Mouse (Mus musculus) midbrain, embryonic 12.5 days (tissue): ENCODE results near the gene Camsap1. TPM values are rescaled to one million over a fixed set of nuclear protein-coding genes. Genes with fewer than 3 reads are reported as not detected.

ENCODE experiments used
- ATAC-seq: fragments of 200-750 bp; cut with Nextera tagmentation; 2 replicates; pipeline ENCODE4 v1.8.0; 2017; ENCODE audit warnings: low read depth, moderate TSS enrichment, moderate library complexity; ENCODE audit not compliant: low FRiP score
- H3K27ac ChIP-seq: fragments of 300-500 bp; sonication (generic); replicated peaks from 2 replicates; pipeline ENCODE4 v1.5.1; 2016; ENCODE audit warnings: mild to moderate bottlenecking
- H3K27me3 ChIP-seq: fragments of 300-500 bp; sonication (generic); 2 replicates; pipeline ENCODE4 v1.6.1; 2016; ENCODE audit warnings: mild to moderate bottlenecking
- H3K36me3 ChIP-seq: fragments of 300-500 bp; sonication (generic); 2 replicates; pipeline ENCODE4 v1.6.1; 2016
- H3K4me1 ChIP-seq: fragments of 300-500 bp; sonication (generic); 2 replicates; pipeline ENCODE4 v1.6.1; 2016
- H3K4me2 ChIP-seq: fragments of 300-500 bp; sonication (generic); replicated peaks from 2 replicates; pipeline ENCODE4 v1.6.1; 2016; ENCODE audit warnings: mild to moderate bottlenecking, moderate library complexity
- H3K4me3 ChIP-seq: fragments of 300-500 bp; sonication (generic); 2 replicates; pipeline ENCODE4 v1.5.1; 2016; ENCODE audit warnings: mild to moderate bottlenecking
- H3K9ac ChIP-seq: fragments of 300-500 bp; sonication (generic); replicated peaks from 2 replicates; pipeline ENCODE4 v1.6.1; 2016; ENCODE audit warnings: mild to moderate bottlenecking, moderate library complexity
- H3K9me3 ChIP-seq: fragments of 300-500 bp; sonication (generic); 2 replicates; pipeline ENCODE4 v1.6.1; 2016; ENCODE audit warnings: mild to moderate bottlenecking
- WGBS: fragments of 180-500 bp; shearing (Covaris S2); methylation state at CpG from one replicate; pipeline ENCODE4 v1.1.7; 2016; 5-methylcytosine and 5-hydroxymethylcytosine counted together
- polyA plus RNA-seq: library from polyadenylated mRNA; unstranded; fragments of >200 nt; fragmentation: Nextera tagmentation; extraction: Ambion mirVana; gene quantifications from 2 replicates; pipeline ENCODE4 v1.2.1, GENCODE M21; 2016

The Camsap1 gene
- polyA plus RNA-seq, 1 experiment from 2014 or later = 66.4 TPM

- H3K9me3 ChIP-seq = no peaks in the 10 kb centered on the region
- no peaks in the 10 kb centered on the region for H3K4me1 ChIP-seq
- H3K27ac ChIP-seq = no peak overlapping the region
- no peak overlapping the region for H3K9ac ChIP-seq
- H3K4me2 ChIP-seq = no peak overlapping the region
- ATAC-seq = no peak
- H3K36me3 ChIP-seq = 0 out of 2 replicates have a peak, but pooled peaks cover 7% of the 10 kb centered on the region
- no peak overlapping the region for H3K4me3 ChIP-seq
- WGBS = 93% methylated on average over 2 of the region's 2 CpGs
- H3K27me3 ChIP-seq = no peaks in the 10 kb centered on the region
Measured at GRCm38 (mm10) chr2:25918408-25918807, 64.7 kb downstream of the Camsap1 start.

DNA sequence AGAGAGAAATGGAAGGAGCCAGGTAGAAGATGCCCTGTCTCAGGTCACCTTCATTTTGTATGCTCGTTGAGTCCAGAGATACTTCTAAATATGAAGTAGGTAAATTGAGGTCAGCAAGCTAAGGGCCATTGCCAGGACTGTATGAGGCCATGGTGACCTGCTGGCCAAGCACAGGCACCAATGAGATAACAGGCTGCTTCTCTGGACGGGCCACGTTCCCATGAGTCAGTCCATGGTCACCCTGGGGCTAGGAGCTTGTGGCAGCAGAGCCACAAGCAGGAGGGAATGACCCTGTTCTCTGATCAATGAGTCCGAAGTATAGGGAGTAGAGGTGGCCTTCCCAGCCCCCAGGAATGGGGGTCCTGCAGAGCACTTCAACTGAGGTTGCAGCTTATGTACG lies 68.3 kb downstream of the Camsap1 start:
- H3K9ac ChIP-seq = no peak overlapping the region
- whole genome bisulfite sequencing = 81% methylated on average over 5 of the region's 5 CpGs
- H3K4me3 ChIP-seq = no peak overlapping the region
- H3K36me3 ChIP-seq = no peaks in the 10 kb centered on the region
- no peaks in the 10 kb centered on the region for H3K4me1 ChIP-seq
- no peak overlapping the region for H3K27ac ChIP-seq
- no peaks in the 10 kb centered on the region for H3K27me3 ChIP-seq
- no peak for ATAC-seq
- no peaks in the 10 kb centered on the region for H3K9me3 ChIP-seq
- no peak overlapping the region for H3K4me2 ChIP-seq

- WGBS = 86% methylated on average over 4 of the region's 4 CpGs
- Histone ChIP-seq H3K4me3 (no peak overlapping the region), H3K9ac (no peak overlapping the region), H3K4me2 (no peak overlapping the region), H3K4me1 (no peaks in the 10 kb centered on the region), H3K36me3 (no peaks in the 10 kb centered on the region), H3K9me3 (no peaks in the 10 kb centered on the region), H3K27me3 (no peaks in the 10 kb centered on the region), H3K27ac (no peak overlapping the region)
- ATAC-seq = no peak
Measured at GRCm38 (mm10) chr2:25914201-25914600, 68.9 kb downstream of the Camsap1 start.

GRCm38 (mm10) chr2:25913247-25913646 lies 69.8 kb downstream of the Camsap1 start:
- Histone ChIP-seq H3K9ac (no peak overlapping the region), H3K36me3 (no peaks in the 10 kb centered on the region), H3K4me2 (no peak overlapping the region), H3K27me3 (no peaks in the 10 kb centered on the region), H3K4me3 (no peak overlapping the region), H3K9me3 (no peaks in the 10 kb centered on the region), H3K27ac (no peak overlapping the region), H3K4me1 (no peaks in the 10 kb centered on the region)
- 55% methylated on average over 2 of the region's 2 CpGs for WGBS
- no peak for ATAC-seq

DNA sequence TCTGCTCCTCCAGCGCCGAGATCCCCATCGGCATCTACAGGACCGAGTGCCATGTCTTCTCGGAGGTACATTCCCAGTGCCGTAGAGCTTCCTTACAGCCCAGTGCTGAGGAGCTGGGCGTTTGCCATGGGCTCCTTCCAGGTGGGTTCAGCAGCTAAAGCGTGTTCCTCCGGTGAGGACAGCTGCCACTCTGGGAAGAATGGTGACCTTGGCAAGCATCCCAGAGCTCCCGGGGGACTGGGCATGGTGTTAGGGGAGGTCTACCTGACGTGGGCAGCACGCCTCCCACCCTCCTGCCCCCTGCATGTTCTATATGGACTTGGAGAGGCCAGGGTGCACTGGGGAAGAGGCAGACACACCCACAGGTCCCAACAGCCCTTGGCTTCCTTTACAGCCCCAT lies 73.2 kb downstream of the Camsap1 start:
- Histone ChIP-seq H3K36me3 (no peaks in the 10 kb centered on the region), H3K4me1 (no peaks in the 10 kb centered on the region), H3K4me2 (no peak overlapping the region), H3K4me3 (no peak overlapping the region), H3K27me3 (no peaks in the 10 kb centered on the region), H3K9ac (no peak overlapping the region), H3K27ac (no peak overlapping the region), H3K9me3 (no peaks in the 10 kb centered on the region)
- no peak for ATAC-seq
- 84% methylated on average over 12 of the region's 12 CpGs for WGBS

- Histone ChIP-seq H3K4me1 (no peaks in the 10 kb centered on the region), H3K4me3 (no peak overlapping the region), H3K27ac (no peak overlapping the region), H3K9ac (no peak overlapping the region), H3K4me2 (no peak overlapping the region), H3K36me3 (no peaks in the 10 kb centered on the region), H3K9me3 (no peaks in the 10 kb centered on the region), H3K27me3 (no peaks in the 10 kb centered on the region)
- WGBS = 79% methylated on average over 9 of the region's 9 CpGs
- ATAC-seq = no peak
Measured at GRCm38 (mm10) chr2:25898970-25899369, 84.1 kb downstream of the Camsap1 start.

GRCm38 (mm10) chr2:25892440-25892839 lies 90.6 kb downstream of the Camsap1 start:
- Histone ChIP-seq H3K4me1 (no peaks in the 10 kb centered on the region), H3K36me3 (no peaks in the 10 kb centered on the region), H3K4me2 (no peak overlapping the region), H3K9me3 (no peaks in the 10 kb centered on the region), H3K4me3 (no peak overlapping the region), H3K27me3 (no peaks in the 10 kb centered on the region), H3K27ac (no peak overlapping the region), H3K9ac (no peak overlapping the region)
- no peak for ATAC-seq
- WGBS = 84% methylated on average over 7 of the region's 7 CpGs

GRCm38 (mm10) chr2:25888144-25888543 lies 94.9 kb downstream of the Camsap1 start:
- Histone ChIP-seq H3K4me2 (no peak overlapping the region), H3K27me3 (no peaks in the 10 kb centered on the region), H3K9ac (no peak overlapping the region), H3K36me3 (no peaks in the 10 kb centered on the region), H3K4me3 (no peak overlapping the region), H3K4me1 (no peaks in the 10 kb centered on the region), H3K9me3 (no peaks in the 10 kb centered on the region), H3K27ac (no peak overlapping the region)
- no peak for ATAC-seq
- WGBS = 63% methylated on average over 5 of the region's 5 CpGs

- WGBS = 68% methylated on average over 8 of the region's 8 CpGs
Measured at GRCm38 (mm10) chr2:25887226-25887625, 95.9 kb downstream of the Camsap1 start.

GRCm38 (mm10) chr2:25884756-25885155 lies 98.3 kb downstream of the Camsap1 start:
- Histone ChIP-seq H3K9me3 (no peaks in the 10 kb centered on the region), H3K4me1 (no peaks in the 10 kb centered on the region), H3K4me2 (no peak overlapping the region), H3K27me3 (peaks cover 6% of the 10 kb centered on the region; the same call in 1 of the 2 replicates), H3K9ac (no peak overlapping the region), H3K4me3 (no peak overlapping the region), H3K36me3 (no peaks in the 10 kb centered on the region), H3K27ac (no peak overlapping the region)
- WGBS = 88% methylated on average over 3 of the region's 3 CpGs
- ATAC-seq = no peak

More at GRCm38 (mm10) chr2:25887226-25887625, 95.9 kb downstream of the Camsap1 start:
- no peak overlapping the region for H3K4me3 ChIP-seq
- H3K27me3 ChIP-seq = peaks cover 2% of the 10 kb centered on the region; the same call in 1 of the 2 replicates
- H3K4me1 ChIP-seq = no peaks in the 10 kb centered on the region
- no peaks in the 10 kb centered on the region for H3K36me3 ChIP-seq
- no peaks in the 10 kb centered on the region for H3K9me3 ChIP-seq
- no peak overlapping the region for H3K4me2 ChIP-seq
- no peak overlapping the region for H3K9ac ChIP-seq
- no peak for ATAC-seq
- H3K27ac ChIP-seq = no peak overlapping the region

- Histone ChIP-seq H3K4me3 (no peak overlapping the region), H3K27ac (no peak overlapping the region), H3K9me3 (no peaks in the 10 kb centered on the region), H3K4me2 (no peak overlapping the region), H3K27me3 (peaks cover 28% of the 10 kb centered on the region), H3K36me3 (no peaks in the 10 kb centered on the region), H3K4me1 (peaks cover 7% of the 10 kb centered on the region), H3K9ac (no peak overlapping the region)
- WGBS = 57% methylated on average over 1 of the region's 1 CpGs
- no peak for ATAC-seq
Measured at GRCm38 (mm10) chr2:25882276-25882675, 100.8 kb downstream of the Camsap1 start.

DNA sequence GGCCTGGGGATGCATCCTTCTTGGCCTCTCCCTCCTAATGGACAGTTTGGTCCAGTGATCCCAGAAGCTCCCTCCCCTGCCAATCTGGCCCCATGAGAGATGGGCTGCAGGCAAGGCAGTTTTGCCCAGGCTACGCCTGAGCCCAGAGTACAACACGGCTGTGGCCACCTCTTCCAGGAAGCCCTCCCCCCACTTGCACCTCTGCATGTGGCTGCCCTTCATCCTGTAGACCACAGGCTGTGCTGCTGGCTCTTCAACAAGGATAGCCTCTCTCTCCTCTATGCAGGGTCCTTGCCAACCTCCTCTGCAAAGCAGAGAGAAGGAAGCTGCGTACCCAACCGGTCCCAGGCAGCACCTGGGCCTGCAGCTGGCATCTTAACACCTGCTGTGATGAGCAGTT lies 104.0 kb downstream of the Camsap1 start:
- no peak overlapping the region for H3K4me3 ChIP-seq
- 73% methylated on average over 4 of the region's 4 CpGs for WGBS
- no peaks in the 10 kb centered on the region for H3K9me3 ChIP-seq
- no peak for ATAC-seq
- H3K9ac ChIP-seq = no peak overlapping the region
- no peak overlapping the region for H3K4me2 ChIP-seq
- H3K27ac ChIP-seq = no peak overlapping the region
- H3K27me3 ChIP-seq = peaks cover 40% of the 10 kb centered on the region
- H3K4me1 ChIP-seq = peaks cover 8% of the 10 kb centered on the region
- no peaks in the 10 kb centered on the region for H3K36me3 ChIP-seq

DNA sequence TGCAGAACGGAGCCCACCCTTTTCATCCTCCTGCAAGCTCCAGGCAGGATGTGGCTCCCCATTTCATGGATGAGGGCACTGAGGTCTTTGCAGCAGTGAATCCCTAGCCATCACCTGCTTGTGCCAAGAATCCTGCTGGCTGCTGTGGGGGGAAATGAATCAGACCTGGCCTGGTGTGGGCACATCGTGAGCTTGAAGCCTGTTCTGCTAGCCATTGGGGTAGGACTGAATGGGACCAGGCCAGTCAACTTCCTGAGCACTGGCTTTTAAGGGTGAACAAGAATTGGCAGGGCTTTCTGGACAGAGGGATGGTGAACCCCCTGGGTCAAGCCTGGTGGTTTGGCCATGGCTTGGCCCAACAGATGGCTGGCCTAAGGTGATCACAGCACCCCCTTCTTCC lies 104.6 kb downstream of the Camsap1 start:
- Histone ChIP-seq H3K4me1 (peaks cover 8% of the 10 kb centered on the region), H3K4me2 (no peak overlapping the region), H3K9ac (no peak overlapping the region), H3K27ac (no peak overlapping the region), H3K36me3 (no peaks in the 10 kb centered on the region), H3K9me3 (no peaks in the 10 kb centered on the region), H3K27me3 (peaks cover 40% of the 10 kb centered on the region), H3K4me3 (no peak overlapping the region)
- ATAC-seq = no peak
- 74% methylated on average over 2 of the region's 2 CpGs for WGBS
